In the genomic region with DNA sequence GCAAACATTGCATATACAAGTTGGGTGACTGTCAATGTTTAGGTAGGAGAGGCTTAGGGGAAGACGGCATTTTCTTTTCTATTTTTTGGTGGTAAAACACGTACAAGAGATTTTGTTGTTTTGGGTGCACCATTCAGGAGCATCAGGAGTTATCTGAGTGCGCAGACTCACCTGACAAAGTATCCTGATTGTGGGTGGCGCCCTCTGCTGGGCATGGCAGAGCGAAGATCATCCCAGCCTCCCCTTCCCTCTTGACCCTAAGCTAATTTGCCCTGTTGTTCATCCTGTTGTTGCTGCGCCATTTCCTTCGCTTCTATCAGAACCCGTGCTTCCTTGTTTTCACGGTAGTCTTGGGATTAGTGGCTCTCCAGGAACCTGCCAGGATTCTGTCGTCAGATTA, we compare ENCODE assay signal across 13 mouse cellular contexts.
DNase-seq lines count a peak whose midpoint lies in the region; ATAC-seq and TF ChIP-seq lines count a peak whose summit lies in the region.
"Had no signal": no experiment of that assay in that cellular context is flagged by ENCODE, and none has a peak within 500 bp of the region (broad histone marks: within the 10 kb centered on the region; RNA-seq: fewer than 3 reads in every experiment).

No protein-coding gene starts in this region.

- no peaks in the 10 kb centered on the region for H3K4me1 ChIP-seq in lung, postnatal 0 days (ENCODE audit: insufficient read depth, low read depth, low read length)
- H3K4me1 ChIP-seq in midbrain, embryonic 14.5 days (ENCODE audit: control insufficient read depth, insufficient read depth, low read length), result no peaks in the 10 kb centered on the region
- H3K4me1 ChIP-seq: heart, embryonic 13.5 days; kidney, embryonic 15.5 days; limb, embryonic 12.5 days had no signal

- no peaks in the 10 kb centered on the region for H3K36me3 ChIP-seq in lung, postnatal 0 days (ENCODE audit: insufficient read depth, low read length)
- H3K36me3 ChIP-seq in midbrain, embryonic 14.5 days (ENCODE audit: control insufficient read depth, insufficient read depth, low read length), result no peaks in the 10 kb centered on the region
- H3K36me3 ChIP-seq: heart, embryonic 13.5 days; kidney, embryonic 15.5 days; limb, embryonic 12.5 days had no signal

- H3K9ac ChIP-seq in lung, postnatal 0 days (replicated peaks; ENCODE audit: low read depth), result no peak overlapping the region
- no peak overlapping the region for H3K9ac ChIP-seq in midbrain, embryonic 14.5 days (replicated peaks; ENCODE audit: low read length)
- H3K9ac ChIP-seq: heart, embryonic 13.5 days; kidney, embryonic 15.5 days; limb, embryonic 12.5 days had no signal

- H3K4me2 ChIP-seq in lung, postnatal 0 days (replicated peaks; ENCODE audit: low read depth, low read length), result no peak overlapping the region
- H3K4me2 ChIP-seq in midbrain, embryonic 14.5 days (ENCODE audit: low read length), result no peak overlapping the region
- H3K4me2 ChIP-seq: heart, embryonic 13.5 days; kidney, embryonic 15.5 days; limb, embryonic 12.5 days had no signal

- no peak overlapping the region for H3K4me3 ChIP-seq in lung, postnatal 0 days (ENCODE audit: low read depth, low read length)
- no peak overlapping the region for H3K4me3 ChIP-seq in midbrain, embryonic 14.5 days (replicated peaks; ENCODE audit: low read depth, low read length)
- H3K4me3 ChIP-seq: heart, embryonic 13.5 days; kidney, embryonic 15.5 days; limb, embryonic 12.5 days had no signal

- TF ChIP-seq EP300 in lung, postnatal 0 days (IDR thresholded peaks at IDR 0.05), result no peak

- H3K27me3 ChIP-seq in lung, postnatal 0 days (replicated peaks; ENCODE audit: insufficient read depth, low read length), result no peaks in the 10 kb centered on the region
- no peaks in the 10 kb centered on the region for H3K27me3 ChIP-seq in midbrain, embryonic 14.5 days (ENCODE audit: control insufficient read depth, insufficient read depth, low read length)
- H3K27me3 ChIP-seq: heart, embryonic 13.5 days; kidney, embryonic 15.5 days; limb, embryonic 12.5 days; Patski had no signal

- peak; percentile 13 for DNase-seq in gastrocnemius, postnatal 10 days
- DNase-seq in gastrocnemius, adult 8-10 months (ENCODE audit: low spot score in 2 of 2), result no peak
- DNase-seq in lung, postnatal 0 days (ENCODE audit: low spot score), result no peak
- DNase-seq in lung, postnatal 36 days, result no peak
- no peak for DNase-seq in brain, embryonic 14.5 days (ENCODE audit: low read depth)
- peak; percentile 22 to 26 for DNase-seq in thymus, postnatal 36 days
- no peak for DNase-seq in midbrain, embryonic 14.5 days
- no peak for DNase-seq in gastrocnemius, postnatal 4 days (ENCODE audit: low spot score in 2 of 2)
- DNase-seq: cerebellum, adult 11 months had no signal

- no peak for ATAC-seq in lung, postnatal 0 days
- no peak for ATAC-seq in midbrain, embryonic 14.5 days (ENCODE audit: low FRiP score, low TSS enrichment)
- ATAC-seq: Patski had no signal

- no peak overlapping the region for H3K27ac ChIP-seq in lung, postnatal 0 days (ENCODE audit: low read length)
- no peak overlapping the region for H3K27ac ChIP-seq in midbrain, embryonic 14.5 days (replicated peaks; ENCODE audit: low read depth, low read length)
- H3K27ac ChIP-seq: heart, embryonic 13.5 days; kidney, embryonic 15.5 days; limb, embryonic 12.5 days had no signal

- no peak for TF ChIP-seq POLR2A in brain, embryonic 14.5 days (IDR thresholded peaks at IDR 0.05; ENCODE audit: borderline replicate concordance, extremely low read depth, insufficient read depth, insufficient read length, poor library complexity, severe bottlenecking)

- TF ChIP-seq CTCF in lung, postnatal 0 days (IDR thresholded peaks at IDR 0.05), result peak; percentile 46
- TF ChIP-seq CTCF in brain, embryonic 14.5 days (IDR thresholded peaks at IDR 0.05; ENCODE audit: borderline replicate concordance, extremely low read depth, insufficient read depth, insufficient read length), result peak; percentile 35; the same call in 1 of the 2 replicates

- 60% methylated on average over 10 of the region's 10 CpGs for WGBS in lung, postnatal 0 days
- 51% methylated on average over 10 of the region's 10 CpGs for WGBS in midbrain, embryonic 14.5 days

- H3K9me3 ChIP-seq in lung, postnatal 0 days (ENCODE audit: low read length), result no peaks in the 10 kb centered on the region
- H3K9me3 ChIP-seq in midbrain, embryonic 14.5 days (ENCODE audit: control insufficient read depth, low read length), result peaks cover 6% of the 10 kb centered on the region; the same call in 1 of the 2 replicates
- H3K9me3 ChIP-seq: heart, embryonic 13.5 days; kidney, embryonic 15.5 days had no signal

Comparison
In these comparisons a context has a peak if more than half of its experiments do, and no peak if none do; other contexts are left out.
1. DNase-seq: peak in gastrocnemius, postnatal 10 days (single experiment) and thymus, postnatal 36 days (2 of 2); none in gastrocnemius, adult 8-10 months (0 of 2), lung, postnatal 0 days (single experiment), lung, postnatal 36 days (single experiment), brain, embryonic 14.5 days (single experiment), midbrain, embryonic 14.5 days (single experiment) and gastrocnemius, postnatal 4 days (0 of 2).